Mouse (Mus musculus) left cerebral cortex, postnatal 36 days (tissue): ENCODE results near the gene Parg. TPM values are rescaled to one million over a fixed set of nuclear protein-coding genes. Genes with fewer than 3 reads are reported as not detected.
A peak's percentile ranks its signal among the peaks of the same experiment; 100 is the strongest.

ENCODE experiments used
- DNase-seq, 2 experiments: peaks; one replicate each; pipeline ENCODE4 v3.0.0; 2021 to 2022; ENCODE audit warnings: low spot score in 2 of 2, mixed read lengths in 1 of 2
- intact Hi-C: fragments of 180-260 bp; cut with DNase I; formaldehyde crosslinking; loops from one replicate; pipeline ENCODE4 v1.15.1; 2025
- total RNA-seq, 2 experiments: library from RNA; stranded (reverse); gene quantifications; 2 replicates each; pipeline ENCODE4 v1.2.3; 2021

Gene Parg
- total RNA-seq, 2 experiments from 2014 or later, result 35.9 to 42.6 TPM

GRCm38 (mm10) chr14:32304921-32305320 is 103.2 kb downstream of the Parg start:
- intact Hi-C loops, result no loop called here
- DNase-seq, result no peak

- intact Hi-C loops, result loop anchor here (5.0 kb wide), 1 partner anchor 162 kb away; no protein-coding TSS in a partner anchor
- DNase-seq, result peak; percentile 60 to 65
These were observed 108.1 kb downstream of the Parg start for GRCm38 (mm10) chr14:32309876-32310275.

- DNase-seq, result no peak
These were observed 109.8 kb downstream of the Parg start for GRCm38 (mm10) chr14:32311381-32312035.

GRCm38 (mm10) chr14:32317822-32318221 is 116.1 kb downstream of the Parg start:
- DNase-seq, result no peak
- intact Hi-C loops, result no loop called here

More at GRCm38 (mm10) chr14:32311381-32312035, 109.8 kb downstream of the Parg start:
- intact Hi-C loops, result loop anchor here (5.0 kb wide), 1 partner anchor 161 kb away; no protein-coding TSS in a partner anchor

GRCm38 (mm10) chr14:32321732-32322685 is 120.3 kb downstream of the Parg start, which contains the start of gene Ogdhl:
TSS of gene Ogdhl (plus strand) at chr14:32322019.
- peak; percentile 78 to 81 for DNase-seq
- intact Hi-C loops, result no loop called here

GRCm38 (mm10) chr14:32323221-32323620 is 121.5 kb downstream of the Parg start:
- DNase-seq, result no peak
- intact Hi-C loops, result no loop called here

GRCm38 (mm10) chr14:32327366-32327765 is 125.6 kb downstream of the Parg start:
- DNase-seq, result no peak
- intact Hi-C loops, result no loop called here

- intact Hi-C loops, result no loop called here
- DNase-seq, result no peak
These were observed 131.0 kb downstream of the Parg start for GRCm38 (mm10) chr14:32332515-32333445.

- intact Hi-C loops, result no loop called here
- no peak for DNase-seq
These were observed 134.3 kb downstream of the Parg start for GRCm38 (mm10) chr14:32336021-32336420.

- intact Hi-C loops, result no loop called here
- no peak for DNase-seq
These were observed 134.8 kb downstream of the Parg start for GRCm38 (mm10) chr14:32336547-32336946.

- DNase-seq, result no peak
- intact Hi-C loops, result no loop called here
These were observed 140.1 kb downstream of the Parg start for GRCm38 (mm10) chr14:32341823-32342222.

GRCm38 (mm10) chr14:32344176-32344575 is 142.4 kb downstream of the Parg start:
- intact Hi-C loops, result no loop called here

GRCm38 (mm10) chr14:32344694-32345093 is 142.9 kb downstream of the Parg start:
- no peak for DNase-seq
- intact Hi-C loops, result no loop called here

More at GRCm38 (mm10) chr14:32344176-32344575, 142.4 kb downstream of the Parg start:
- no peak for DNase-seq

Other genes starting within 250 kb of the Parg start
- gene Galnt15, start 173.0 kb upstream of the Parg start, total RNA-seq, result 1 to 10 TPM; 2.6 to 2.7 TPM
- gene Oxnad1, start 116.6 kb upstream of the Parg start, total RNA-seq, result 10 to 100 TPM; 13.6 to 15.3 TPM
- gene Dph3, start 116.2 kb upstream of the Parg start, total RNA-seq, result 10 to 100 TPM; 42.7 to 44.5 TPM
- not detected for gene Msmb, start 59.9 kb upstream of the Parg start, total RNA-seq
- 100 to 1,000 TPM; 102 to 106 TPM for gene Ncoa4, start 42.1 kb upstream of the Parg start, total RNA-seq
- gene Timm23, start 51 bp upstream of the Parg start, total RNA-seq, result 10 to 100 TPM; 61.9 to 80.2 TPM
- 100 to 1,000 TPM; 103 to 114 TPM for gene Ogdhl, start 120.1 kb downstream of the Parg start, total RNA-seq
- not detected for gene 1700024G13Rik, start 186.4 kb downstream of the Parg start, total RNA-seq